Mouse (Mus musculus) heart, postnatal 0 days (tissue): ENCODE results near the gene Ehd1.

Experiments
- CTCF ChIP-seq: IDR thresholded peaks from 2 replicates; pipeline ENCODE4 v1.5.1; 2016; ENCODE audit warnings: antibody characterized with exemption, control low read depth, low read depth
- EP300 ChIP-seq: IDR thresholded peaks from 2 replicates; pipeline ENCODE4 v1.6.1; 2016; ENCODE audit warnings: antibody characterized with exemption, low read depth

DNA sequence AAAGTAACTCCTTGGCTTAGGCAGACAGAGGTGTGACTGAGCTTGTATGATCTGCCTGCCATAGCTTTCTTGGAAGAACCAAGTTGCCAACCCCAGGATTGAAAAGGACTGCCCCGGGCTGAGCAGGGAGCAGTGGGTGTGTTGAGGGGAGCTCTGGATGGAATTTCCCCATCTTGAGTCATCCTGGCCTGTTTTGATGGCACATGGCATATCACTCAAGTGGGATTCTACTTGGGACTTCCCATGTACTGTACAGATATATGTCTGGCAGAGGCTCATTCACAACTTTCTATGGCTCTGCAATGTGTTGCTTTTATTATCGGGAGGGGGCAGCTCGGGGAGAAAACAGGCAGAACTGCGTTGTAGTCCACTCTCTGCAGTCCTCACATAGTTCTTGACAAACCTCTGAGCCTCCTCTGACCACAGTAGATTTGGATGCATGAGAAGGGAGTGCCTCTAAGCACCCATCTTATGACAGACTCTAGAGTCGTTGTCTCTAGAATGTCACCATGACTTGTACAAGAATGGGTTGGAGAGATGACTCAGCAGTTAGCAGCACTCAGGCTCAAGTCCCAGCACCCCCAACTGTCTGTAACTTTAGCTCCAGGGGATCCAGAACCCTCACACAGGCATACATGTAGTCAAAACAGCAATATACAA, 20.2 kb downstream of the Ehd1 start:
- TF ChIP-seq CTCF, result no peak
- TF ChIP-seq EP300, result no peak
